Mouse (Mus musculus) intestine, postnatal 0 days (tissue): ENCODE data around the gene Ppl. TPM values are rescaled to one million over a fixed set of nuclear protein-coding genes. Genes with fewer than 3 reads are reported as not detected.

Experiments
- ATAC-seq: fragments of 200-750 bp; cut with Nextera tagmentation; 2 replicates; pipeline ENCODE4 v1.8.0; 2017; ENCODE audit warnings: mild to moderate bottlenecking, moderate TSS enrichment, moderate library complexity
- H3K27ac ChIP-seq: fragments of 300-500 bp; sonication (generic); 2 replicates; pipeline ENCODE4 v1.5.1; 2014; ENCODE audit warnings: mild to moderate bottlenecking, low read depth, low read length, moderate library complexity
- H3K27me3 ChIP-seq: fragments of 300-500 bp; sonication (generic); replicated peaks from 2 replicates; pipeline ENCODE4 v1.6.1; 2014; ENCODE audit warnings: low read length, mixed read lengths; ENCODE audit not compliant: control insufficient read depth, insufficient read depth
- H3K36me3 ChIP-seq: fragments of 300-500 bp; sonication (generic); 2 replicates; pipeline ENCODE4 v1.6.1; 2014; ENCODE audit warnings: mild to moderate bottlenecking, moderate library complexity; ENCODE audit not compliant: control insufficient read depth, insufficient read depth
- H3K4me1 ChIP-seq: fragments of 300-500 bp; sonication (generic); replicated peaks from 2 replicates; pipeline ENCODE4 v1.6.1; 2014; ENCODE audit warnings: antibody characterized with exemption, low read length, mixed read lengths; ENCODE audit not compliant: control insufficient read depth, insufficient read depth
- H3K4me2 ChIP-seq: fragments of 300-500 bp; sonication (generic); replicated peaks from 2 replicates; pipeline ENCODE4 v1.6.1; 2014; ENCODE audit warnings: low read depth, mild to moderate bottlenecking, moderate library complexity
- H3K4me3 ChIP-seq: fragments of 300-500 bp; sonication (generic); 2 replicates; pipeline ENCODE4 v1.5.1; 2014; ENCODE audit warnings: low read depth, low read length
- H3K9ac ChIP-seq: fragments of 300-500 bp; sonication (generic); 2 replicates; pipeline ENCODE4 v1.6.1; 2014; ENCODE audit warnings: mild to moderate bottlenecking, low read depth, low read length
- H3K9me3 ChIP-seq: fragments of 300-500 bp; sonication (generic); 2 replicates; pipeline ENCODE4 v1.6.1; 2016; ENCODE audit warnings: mixed run types; ENCODE audit not compliant: control insufficient read depth
- CTCF ChIP-seq: sonication (generic); IDR thresholded peaks from 2 replicates; pipeline ENCODE4 v1.5.1; 2016; ENCODE audit warnings: low read depth, mild to moderate bottlenecking, control low read depth, antibody characterized with exemption, moderate library complexity
- WGBS: fragments of 180-500 bp; shearing (Covaris S2); extraction: QIAGEN DNeasy Blood & Tissue Kit; methylation state at CpG from one replicate; pipeline ENCODE4 v1.1.7; 2014; 5-methylcytosine and 5-hydroxymethylcytosine counted together
- polyA plus RNA-seq: library from polyadenylated mRNA; unstranded; fragments of >200 nt; fragmentation: Nextera tagmentation; extraction: Ambion mirVana; gene quantifications from 2 replicates; pipeline ENCODE4 v1.2.1, GENCODE M21; 2015

Gene Ppl
- polyA plus RNA-seq, 1 experiment from 2014 or later: 0.69 TPM

GRCm38 (mm10) chr16:5156495-5156894 is 24.3 kb upstream of the Ppl start:
- WGBS: 74% methylated on average over 2 of the region's 2 CpGs
- no peak for TF ChIP-seq CTCF
- H3K36me3 ChIP-seq: no peaks in the 10 kb centered on the region

GRCm38 (mm10) chr16:5155014-5155413 is 22.8 kb upstream of the Ppl start:
- 63% methylated on average over 3 of the region's 3 CpGs for WGBS
- Histone ChIP-seq H3K4me3 (no peak overlapping the region), H3K36me3 (no peaks in the 10 kb centered on the region), H3K4me2 (no peak overlapping the region), H3K27me3 (no peaks in the 10 kb centered on the region), H3K9me3 (no peaks in the 10 kb centered on the region), H3K27ac (no peak overlapping the region), H3K4me1 (no peaks in the 10 kb centered on the region), H3K9ac (no peak overlapping the region)
- TF ChIP-seq CTCF: no peak
- no peak for ATAC-seq

More at GRCm38 (mm10) chr16:5156495-5156894, 24.3 kb upstream of the Ppl start:
- H3K4me1 ChIP-seq: no peaks in the 10 kb centered on the region
- H3K4me3 ChIP-seq: no peak overlapping the region
- no peak for ATAC-seq
- H3K4me2 ChIP-seq: no peak overlapping the region
- H3K9me3 ChIP-seq: no peaks in the 10 kb centered on the region
- no peak overlapping the region for H3K27ac ChIP-seq
- no peaks in the 10 kb centered on the region for H3K27me3 ChIP-seq
- no peak overlapping the region for H3K9ac ChIP-seq

- WGBS: 53% methylated on average over 6 of the region's 6 CpGs
- TF ChIP-seq CTCF: no peak
Observed at GRCm38 (mm10) chr16:5153299-5154026, 21.2 kb upstream of the Ppl start.

GRCm38 (mm10) chr16:5150544-5150943 is 18.3 kb upstream of the Ppl start:
- no peak overlapping the region for H3K27ac ChIP-seq
- no peaks in the 10 kb centered on the region; the same call in 1 of the 2 replicates for H3K4me1 ChIP-seq
- ATAC-seq: no peak
- H3K36me3 ChIP-seq: no peaks in the 10 kb centered on the region
- no peak overlapping the region for H3K4me3 ChIP-seq
- H3K27me3 ChIP-seq: peaks cover 17% of the 10 kb centered on the region; the same call in 1 of the 2 replicates
- 80% methylated on average over 10 of the region's 10 CpGs for WGBS
- no peak overlapping the region for H3K4me2 ChIP-seq
- H3K9me3 ChIP-seq: no peaks in the 10 kb centered on the region
- H3K9ac ChIP-seq: no peak overlapping the region
- no peak for TF ChIP-seq CTCF

More at GRCm38 (mm10) chr16:5153299-5154026, 21.2 kb upstream of the Ppl start:
- Histone ChIP-seq H3K27me3 (peaks cover 3% of the 10 kb centered on the region; the same call in 1 of the 2 replicates), H3K9ac (no peak overlapping the region), H3K4me1 (no peaks in the 10 kb centered on the region), H3K4me3 (no peak overlapping the region), H3K36me3 (no peaks in the 10 kb centered on the region), H3K9me3 (no peaks in the 10 kb centered on the region), H3K4me2 (no peak overlapping the region), H3K27ac (no peak overlapping the region)
- no peak for ATAC-seq

GRCm38 (mm10) chr16:5147037-5147385 is 14.8 kb upstream of the Ppl start, which contains the start of gene Sec14l5:
Gene Sec14l5, plus strand, starts transcription at chr16:5147109.
- Histone ChIP-seq H3K36me3 (no peaks in the 10 kb centered on the region), H3K4me2 (peak within 1 kb of the TSS; percentile 65), H3K27ac (no peak within 1 kb of the TSS), H3K9me3 (no peaks in the 10 kb centered on the region), H3K4me3 (peak within 1 kb of the TSS; percentile 29), H3K9ac (no peak within 1 kb of the TSS), H3K27me3 (peaks cover 17% of the 10 kb centered on the region; the same call in 1 of the 2 replicates), H3K4me1 (no peaks in the 10 kb centered on the region; the same call in 1 of the 2 replicates)
- TF ChIP-seq CTCF: no peak
- WGBS: 14% methylated on average over 13 of the region's 13 CpGs
- ATAC-seq: peak; percentile 28

GRCm38 (mm10) chr16:5146367-5147036 is 14.3 kb upstream of the Ppl start:
- peak overlapping the region; percentile 65 for H3K4me2 ChIP-seq
- H3K4me3 ChIP-seq: peak overlapping the region; percentile 29
- no peak overlapping the region for H3K27ac ChIP-seq
- H3K4me1 ChIP-seq: no peaks in the 10 kb centered on the region; the same call in 1 of the 2 replicates
- H3K9ac ChIP-seq: no peak overlapping the region
- no peaks in the 10 kb centered on the region for H3K36me3 ChIP-seq
- H3K9me3 ChIP-seq: no peaks in the 10 kb centered on the region
- peak; percentile 83 for ATAC-seq
- TF ChIP-seq CTCF: no peak
- H3K27me3 ChIP-seq: peaks cover 17% of the 10 kb centered on the region; the same call in 1 of the 2 replicates
- 1% methylated on average over 26 of the region's 26 CpGs for WGBS
